Mouse (Mus musculus): ENCODE results near the gene Rfc3. TPM values are rescaled to one million over a fixed set of nuclear protein-coding genes. Genes with fewer than 3 reads are reported as not detected.
A peak's percentile ranks its signal among the peaks of the same experiment; 100 is the strongest.
"Not testable (repeated sequence)": the region's sequence is repeated elsewhere in the genome, so short reads cannot be mapped to it uniquely, and the experiment has no call there.

The Rfc3 gene
- 92.9 and 104 TPM in 2 replicates for polyA plus RNA-seq (2014; fragmentation: Nextera tagmentation; extraction: Ambion mirVana)

DNA sequence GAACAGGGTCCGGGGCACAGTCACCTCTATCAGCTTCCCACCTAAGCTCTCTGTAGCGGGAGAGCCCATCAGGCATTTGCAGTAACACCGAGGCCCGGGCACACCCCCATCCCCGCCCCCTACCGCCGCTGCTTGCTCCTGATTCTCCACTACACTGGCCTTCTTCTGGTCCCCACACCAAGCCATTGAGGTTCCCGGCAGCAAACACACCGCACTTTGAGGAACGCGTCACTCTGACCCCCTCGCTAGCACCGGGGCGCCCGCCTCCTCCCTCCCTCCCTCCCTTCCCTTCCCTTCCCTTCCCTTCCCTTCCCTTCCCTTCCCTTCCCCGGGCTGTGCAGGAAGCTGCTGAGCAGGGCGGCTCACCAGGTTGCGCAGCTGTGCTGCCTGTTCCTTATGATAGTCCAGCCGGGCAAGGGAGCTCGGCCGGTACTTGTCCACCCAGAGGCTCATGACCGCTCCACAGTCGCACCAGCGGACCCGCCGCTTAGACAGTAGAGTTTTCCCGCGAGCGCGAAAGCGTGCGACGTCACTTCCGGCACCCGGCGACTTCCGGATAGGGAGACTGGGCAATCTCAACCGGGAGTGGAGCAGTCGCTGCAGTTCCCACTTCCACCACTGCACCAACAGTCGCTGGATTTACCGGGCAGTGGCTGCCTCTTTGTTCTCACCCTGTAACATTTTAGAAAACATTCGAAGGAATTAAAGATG, at the start of gene Rfc3:
Gene Rfc3, minus strand, starts transcription at position 543 of the 711 bp plus-strand sequence.
- H3K4me3 ChIP-seq (ENCODE audit: low read depth, low read length), result peak within 1 kb of the TSS; percentile 53
- WGBS, result under 1% methylated on average over 41 of the region's 42 CpGs
- peak within 1 kb of the TSS; percentile 68; the same call in 1 of the 2 replicates for H3K27ac ChIP-seq (ENCODE audit: low read length)
- H3K9ac ChIP-seq (replicated peaks; ENCODE audit: low read depth, low read length), result peak within 1 kb of the TSS; percentile 53; the same call in 1 of the 2 replicates
- H3K9me3 ChIP-seq (ENCODE audit: control insufficient read depth, low read depth, low read length), result no peaks in the 10 kb centered on the region
- H3K4me1 ChIP-seq (ENCODE audit: control insufficient read depth, insufficient read depth, low read length), result peaks cover 3% of the 10 kb centered on the region; the same call in 1 of the 2 replicates
- no peaks in the 10 kb centered on the region for H3K27me3 ChIP-seq (ENCODE audit: control insufficient read depth, insufficient read depth, low read length)
- H3K4me2 ChIP-seq (replicated peaks; ENCODE audit: low read depth, low read length), result peak within 1 kb of the TSS; percentile 75
- H3K36me3 ChIP-seq (ENCODE audit: control insufficient read depth, insufficient read depth, low read length), result peaks cover 31% of the 10 kb centered on the region
- ATAC-seq (ENCODE audit: insufficient number of reproducible peaks, insufficient read depth, low FRiP score, low read depth), result peak; percentile 97

- H3K27ac ChIP-seq (ENCODE audit: low read length); H3K27me3 ChIP-seq (ENCODE audit: control insufficient read depth, insufficient read depth, low read length); H3K9me3 ChIP-seq (ENCODE audit: control insufficient read depth, low read depth, low read length); H3K4me1 ChIP-seq (ENCODE audit: control insufficient read depth, insufficient read depth, low read length); H3K9ac ChIP-seq (replicated peaks; ENCODE audit: low read depth, low read length); H3K36me3 ChIP-seq (ENCODE audit: control insufficient read depth, insufficient read depth, low read length); ATAC-seq (ENCODE audit: insufficient number of reproducible peaks, insufficient read depth, low FRiP score, low read depth); H3K4me3 ChIP-seq (ENCODE audit: low read depth, low read length); H3K4me2 ChIP-seq (replicated peaks; ENCODE audit: low read depth, low read length): not testable (repeated sequence)
- 92% methylated on average over 13 of the region's 13 CpGs for WGBS
These were observed 42.6 kb upstream of the Rfc3 start for GRCm38 (mm10) chr5:151693636-151694035.

GRCm38 (mm10) chr5:151686606-151687525, 35.8 kb upstream of the Rfc3 start:
- 17% methylated on average over 15 of the region's 15 CpGs for WGBS
- no peak overlapping the region for H3K4me3 ChIP-seq (ENCODE audit: low read depth, low read length)

DNA sequence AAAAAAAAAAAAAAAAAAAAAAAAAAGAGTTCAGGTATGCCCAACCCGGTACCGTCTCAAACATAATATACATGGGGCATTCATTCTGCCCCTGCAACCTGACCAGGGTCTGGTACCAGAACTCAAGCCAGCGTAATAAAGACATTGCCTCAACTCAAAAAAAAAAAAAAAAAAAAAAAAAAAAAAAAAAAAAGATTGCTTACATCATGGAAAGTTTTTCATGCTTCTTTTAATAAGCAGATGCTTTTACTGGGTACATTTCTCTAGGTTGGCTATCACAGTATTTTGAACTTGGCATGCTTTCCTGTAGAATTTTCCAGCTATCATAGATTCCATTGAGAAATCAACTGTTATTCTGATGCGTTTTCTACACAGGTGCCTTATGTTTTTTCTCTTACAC, 11.2 kb upstream of the Rfc3 start:
- Histone ChIP-seq H3K27ac (ENCODE audit: low read length) (no peak overlapping the region), H3K4me2 (replicated peaks; ENCODE audit: low read depth, low read length) (no peak overlapping the region), H3K27me3 (ENCODE audit: control insufficient read depth, insufficient read depth, low read length) (no peaks in the 10 kb centered on the region), H3K4me1 (ENCODE audit: control insufficient read depth, insufficient read depth, low read length) (no peaks in the 10 kb centered on the region), H3K36me3 (ENCODE audit: control insufficient read depth, insufficient read depth, low read length) (no peaks in the 10 kb centered on the region), H3K9ac (replicated peaks; ENCODE audit: low read depth, low read length) (no peak overlapping the region), H3K9me3 (ENCODE audit: control insufficient read depth, low read depth, low read length) (no peaks in the 10 kb centered on the region), H3K4me3 (ENCODE audit: low read depth, low read length) (no peak overlapping the region)
- no peak for ATAC-seq (ENCODE audit: insufficient number of reproducible peaks, insufficient read depth, low FRiP score, low read depth)
- 95% methylated on average over 4 of the region's 4 CpGs for WGBS

More at GRCm38 (mm10) chr5:151686606-151687525, 35.8 kb upstream of the Rfc3 start:
- Histone ChIP-seq H3K4me1 (ENCODE audit: control insufficient read depth, insufficient read depth, low read length) (no peaks in the 10 kb centered on the region), H3K27ac (ENCODE audit: low read length) (no peak overlapping the region), H3K27me3 (ENCODE audit: control insufficient read depth, insufficient read depth, low read length) (no peaks in the 10 kb centered on the region), H3K9ac (replicated peaks; ENCODE audit: low read depth, low read length) (no peak overlapping the region), H3K4me2 (replicated peaks; ENCODE audit: low read depth, low read length) (peak overlapping the region; percentile 25), H3K9me3 (ENCODE audit: control insufficient read depth, low read depth, low read length) (no peaks in the 10 kb centered on the region), H3K36me3 (ENCODE audit: control insufficient read depth, insufficient read depth, low read length) (no peaks in the 10 kb centered on the region)
- peak; percentile 96 for ATAC-seq (ENCODE audit: insufficient number of reproducible peaks, insufficient read depth, low FRiP score, low read depth)

DNA sequence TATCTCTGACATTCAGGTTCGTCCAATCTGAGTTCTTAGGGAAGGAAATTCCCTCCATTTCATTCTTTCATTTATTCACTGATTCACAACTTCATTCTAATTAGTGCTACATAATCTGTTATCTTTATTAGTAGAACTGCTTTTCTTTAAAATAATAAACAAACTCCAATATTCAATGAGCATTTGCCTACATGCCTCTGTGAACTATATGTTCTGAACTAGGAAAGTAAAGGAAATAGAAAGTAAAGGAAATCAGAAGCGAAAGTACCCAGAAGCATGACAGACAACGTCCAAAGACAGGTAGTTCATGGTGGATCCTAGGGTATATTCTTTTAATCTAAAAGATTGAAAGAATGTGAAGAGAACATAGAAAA, 356 bp upstream of the Rfc3 start:
- peak overlapping the region; percentile 53; the same call in 1 of the 2 replicates for H3K4me3 ChIP-seq (ENCODE audit: low read depth, low read length)
- H3K27ac ChIP-seq (ENCODE audit: low read length), result no peak overlapping the region; the same call in 1 of the 2 replicates

DNA sequence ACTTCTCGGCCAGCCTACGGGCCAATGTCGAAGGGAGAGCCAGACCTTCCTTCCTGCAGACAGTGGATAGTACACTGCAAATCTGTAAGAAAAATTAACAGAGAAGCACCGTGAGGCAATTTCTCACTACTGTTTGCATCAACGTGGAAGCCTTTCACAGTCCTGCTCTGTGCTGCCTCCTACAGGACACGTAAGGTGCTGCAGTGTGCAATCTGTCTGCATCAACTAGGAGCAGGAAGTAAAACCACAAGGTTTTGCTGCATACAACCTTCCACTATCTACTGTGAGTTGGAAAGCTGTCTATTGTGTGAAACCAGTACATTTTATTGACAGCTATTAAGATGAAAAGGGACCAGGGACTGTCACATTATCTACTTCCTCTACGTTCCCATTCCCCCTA, 6.2 kb downstream of the Rfc3 start:
- ATAC-seq (ENCODE audit: insufficient number of reproducible peaks, insufficient read depth, low FRiP score, low read depth), result no peak
- H3K4me1 ChIP-seq (ENCODE audit: control insufficient read depth, insufficient read depth, low read length), result 0 out of 2 replicates have a peak, but pooled peaks cover 3% of the 10 kb centered on the region
- H3K27ac ChIP-seq (ENCODE audit: low read length), result no peak overlapping the region
- H3K9ac ChIP-seq (replicated peaks; ENCODE audit: low read depth, low read length), result no peak overlapping the region
- H3K36me3 ChIP-seq (ENCODE audit: control insufficient read depth, insufficient read depth, low read length), result peaks cover 75% of the 10 kb centered on the region
- H3K27me3 ChIP-seq (ENCODE audit: control insufficient read depth, insufficient read depth, low read length), result no peaks in the 10 kb centered on the region
- H3K9me3 ChIP-seq (ENCODE audit: control insufficient read depth, low read depth, low read length), result no peaks in the 10 kb centered on the region
- H3K4me2 ChIP-seq (replicated peaks; ENCODE audit: low read depth, low read length), result no peak overlapping the region
- H3K4me3 ChIP-seq (ENCODE audit: low read depth, low read length), result no peak overlapping the region
- 97% methylated on average over 7 of the region's 7 CpGs for WGBS

More for the DNA sequence above, 356 bp upstream of the Rfc3 start:
- Histone ChIP-seq H3K9ac (replicated peaks; ENCODE audit: low read depth, low read length) (no peak overlapping the region), H3K4me2 (replicated peaks; ENCODE audit: low read depth, low read length) (peak overlapping the region; percentile 75; the same call in 1 of the 2 replicates), H3K27me3 (ENCODE audit: control insufficient read depth, insufficient read depth, low read length) (no peaks in the 10 kb centered on the region), H3K36me3 (ENCODE audit: control insufficient read depth, insufficient read depth, low read length) (peaks cover 28% of the 10 kb centered on the region), H3K9me3 (ENCODE audit: control insufficient read depth, low read depth, low read length) (no peaks in the 10 kb centered on the region), H3K4me1 (ENCODE audit: control insufficient read depth, insufficient read depth, low read length) (peaks cover 3% of the 10 kb centered on the region; the same call in 1 of the 2 replicates)
- ATAC-seq (ENCODE audit: insufficient number of reproducible peaks, insufficient read depth, low FRiP score, low read depth), result no peak
- 65% methylated on average over 3 of the region's 3 CpGs for WGBS

- no peak overlapping the region for H3K9ac ChIP-seq (replicated peaks; ENCODE audit: low read depth, low read length)
- H3K9me3 ChIP-seq (ENCODE audit: control insufficient read depth, low read depth, low read length), result no peaks in the 10 kb centered on the region
- no peak overlapping the region for H3K4me3 ChIP-seq (ENCODE audit: low read depth, low read length)
- no peaks in the 10 kb centered on the region for H3K4me1 ChIP-seq (ENCODE audit: control insufficient read depth, insufficient read depth, low read length)
- H3K36me3 ChIP-seq (ENCODE audit: control insufficient read depth, insufficient read depth, low read length), result peaks cover 60% of the 10 kb centered on the region
- H3K4me2 ChIP-seq (replicated peaks; ENCODE audit: low read depth, low read length), result no peak overlapping the region
- 81% methylated on average over 5 of the region's 5 CpGs for WGBS
- no peaks in the 10 kb centered on the region for H3K27me3 ChIP-seq (ENCODE audit: control insufficient read depth, insufficient read depth, low read length)
- no peak for ATAC-seq (ENCODE audit: insufficient number of reproducible peaks, insufficient read depth, low FRiP score, low read depth)
- no peak overlapping the region for H3K27ac ChIP-seq (ENCODE audit: low read length)
These were observed 8.2 kb downstream of the Rfc3 start for GRCm38 (mm10) chr5:151642867-151643266.

- Histone ChIP-seq H3K27ac (ENCODE audit: low read length) (no peak overlapping the region), H3K4me1 (ENCODE audit: control insufficient read depth, insufficient read depth, low read length) (no peaks in the 10 kb centered on the region), H3K4me3 (ENCODE audit: low read depth, low read length) (no peak overlapping the region), H3K9ac (replicated peaks; ENCODE audit: low read depth, low read length) (no peak overlapping the region), H3K4me2 (replicated peaks; ENCODE audit: low read depth, low read length) (no peak overlapping the region), H3K27me3 (ENCODE audit: control insufficient read depth, insufficient read depth, low read length) (no peaks in the 10 kb centered on the region), H3K36me3 (ENCODE audit: control insufficient read depth, insufficient read depth, low read length) (peaks cover 53% of the 10 kb centered on the region), H3K9me3 (ENCODE audit: control insufficient read depth, low read depth, low read length) (no peaks in the 10 kb centered on the region)
- no peak for ATAC-seq (ENCODE audit: insufficient number of reproducible peaks, insufficient read depth, low FRiP score, low read depth)
- 93% methylated on average over 1 of the region's 1 CpGs for WGBS
These were observed 8.9 kb downstream of the Rfc3 start for GRCm38 (mm10) chr5:151642102-151642501.
